Mouse (Mus musculus): Measurements from ENCODE around the gene Selenbp2.
"Not testable (repeated sequence)": the region's sequence is repeated elsewhere in the genome, so short reads cannot be mapped to it uniquely, and the experiment has no call there.

Selenbp2 gene

GRCm38 (mm10) chr3:94691694-94692093, 1.7 kb upstream of the Selenbp2 start:
- not testable (repeated sequence) for DNase-seq (ENCODE audit: low spot score)

GRCm38 (mm10) chr3:94693874-94694273, 518 bp downstream of the Selenbp2 start:
- DNase-seq (ENCODE audit: low spot score), result not testable (repeated sequence)

- not testable (repeated sequence) for DNase-seq (ENCODE audit: low spot score)
These were observed 2.2 kb downstream of the Selenbp2 start for GRCm38 (mm10) chr3:94695591-94695990.

GRCm38 (mm10) chr3:94696257-94696656, 2.9 kb downstream of the Selenbp2 start:
- DNase-seq (ENCODE audit: low spot score), result not testable (repeated sequence)

GRCm38 (mm10) chr3:94702163-94702810, 8.9 kb downstream of the Selenbp2 start:
- DNase-seq (ENCODE audit: low spot score), result not testable (repeated sequence)

- no peak for DNase-seq (ENCODE audit: low spot score)
These were observed 9.5 kb downstream of the Selenbp2 start for GRCm38 (mm10) chr3:94702856-94703255.

- not testable (repeated sequence) for DNase-seq (ENCODE audit: low spot score)
These were observed 10.0 kb downstream of the Selenbp2 start for GRCm38 (mm10) chr3:94703364-94703763.

- DNase-seq (ENCODE audit: low spot score), result not testable (repeated sequence)
These were observed 17.2 kb downstream of the Selenbp2 start for GRCm38 (mm10) chr3:94710591-94710990.

- DNase-seq (ENCODE audit: low spot score), result not testable (repeated sequence)
These were observed 20.1 kb downstream of the Selenbp2 start for GRCm38 (mm10) chr3:94713424-94713823.

- DNase-seq (ENCODE audit: low spot score), result not testable (repeated sequence)
These were observed 24.9 kb downstream of the Selenbp2 start for GRCm38 (mm10) chr3:94718253-94718652.

GRCm38 (mm10) chr3:94723637-94724036, 30.3 kb downstream of the Selenbp2 start:
- not testable (repeated sequence) for DNase-seq (ENCODE audit: low spot score)

GRCm38 (mm10) chr3:94745691-94746090, 52.3 kb downstream of the Selenbp2 start:
- DNase-seq (ENCODE audit: low spot score), result no peak

Measured in ovary, postnatal 36 days (tissue).